Mouse (Mus musculus) kidney, postnatal 25 days (tissue): ENCODE measurements around the gene Raf1.
A peak's percentile ranks its signal among the peaks of the same experiment; 100 is the strongest.

Source experiments
- DNase-seq, 2 experiments: peaks; one replicate each; pipeline ENCODE4 v3.0.0; 2021; ENCODE audit warnings: mixed read lengths in 2 of 2

Gene Raf1

GRCm38 (mm10) chr6:115676452-115677128 is at the start of gene Raf1:
Gene Raf1 (minus strand): TSS chr6:115676635.
- peak; percentile 97 to 99 for DNase-seq

GRCm38 (mm10) chr6:115722246-115722645 is 45.8 kb upstream of the Raf1 start:
- DNase-seq: no peak

- DNase-seq: peak; percentile 72 to 89
Measured at GRCm38 (mm10) chr6:115717715-115718558, 41.5 kb upstream of the Raf1 start.

- DNase-seq: peak; percentile 10 to 63
Measured at GRCm38 (mm10) chr6:115717101-115717652, 40.7 kb upstream of the Raf1 start.

- DNase-seq: no peak
Measured at GRCm38 (mm10) chr6:115711261-115711660, 34.8 kb upstream of the Raf1 start.

- DNase-seq: peak; percentile 35 to 64
Measured at GRCm38 (mm10) chr6:115702901-115703300, 26.5 kb upstream of the Raf1 start.

- DNase-seq: no peak
Measured at GRCm38 (mm10) chr6:115701302-115701701, 24.9 kb upstream of the Raf1 start.

- no peak for DNase-seq
Measured at GRCm38 (mm10) chr6:115700778-115701177, 24.3 kb upstream of the Raf1 start.

- peak in 1 of 2 experiments; percentile 29 for DNase-seq
Measured at GRCm38 (mm10) chr6:115698699-115699098, 22.3 kb upstream of the Raf1 start.

- no peak for DNase-seq
Measured at GRCm38 (mm10) chr6:115697739-115698558, 21.5 kb upstream of the Raf1 start.

- DNase-seq: no peak
Measured at GRCm38 (mm10) chr6:115696707-115697215, 20.3 kb upstream of the Raf1 start.

- DNase-seq: no peak
Measured at GRCm38 (mm10) chr6:115695124-115695523, 18.7 kb upstream of the Raf1 start.

- peak; percentile 25 to 45 for DNase-seq
Measured at GRCm38 (mm10) chr6:115694441-115694842, 18.0 kb upstream of the Raf1 start.

GRCm38 (mm10) chr6:115692963-115693730 is 16.7 kb upstream of the Raf1 start:
- peak; percentile 31 to 42 for DNase-seq

GRCm38 (mm10) chr6:115692163-115692950 is 15.9 kb upstream of the Raf1 start:
- DNase-seq: peak in 1 of 2 experiments; percentile 41

GRCm38 (mm10) chr6:115690105-115690504 is 13.7 kb upstream of the Raf1 start:
- no peak for DNase-seq

- DNase-seq: no peak
Measured at GRCm38 (mm10) chr6:115688589-115688988, 12.2 kb upstream of the Raf1 start.

- DNase-seq: no peak
Measured at GRCm38 (mm10) chr6:115687753-115688152, 11.3 kb upstream of the Raf1 start.

- DNase-seq: no peak
Measured at GRCm38 (mm10) chr6:115684851-115685646, 8.6 kb upstream of the Raf1 start.

GRCm38 (mm10) chr6:115684271-115684670 is 7.8 kb upstream of the Raf1 start:
- DNase-seq: no peak
